Mouse (Mus musculus) stomach, embryonic 15.5 days (tissue): Measurements from ENCODE around the gene Gm28036. TPM values are rescaled to one million over a fixed set of nuclear protein-coding genes. Genes with fewer than 3 reads are reported as not detected.
A peak's percentile ranks its signal among the peaks of the same experiment; 100 is the strongest.

Source experiments
- ATAC-seq: fragments of 200-750 bp; cut with Nextera tagmentation; 2 replicates; pipeline ENCODE4 v1.8.0; 2017; ENCODE audit warnings: low read depth, moderate number of reproducible peaks, moderate TSS enrichment; ENCODE audit not compliant: insufficient read depth, low FRiP score
- H3K27ac ChIP-seq: fragments of 300-500 bp; sonication (generic); 2 replicates; pipeline ENCODE4 v1.5.1; 2015; ENCODE audit warnings: mild to moderate bottlenecking, inconsistent platforms
- H3K27me3 ChIP-seq: fragments of 300-500 bp; sonication (generic); replicated peaks from 2 replicates; pipeline ENCODE4 v1.6.1; 2015; ENCODE audit warnings: inconsistent platforms
- H3K36me3 ChIP-seq: fragments of 300-500 bp; sonication (generic); 2 replicates; pipeline ENCODE4 v1.6.1; 2015; ENCODE audit warnings: inconsistent platforms
- H3K4me1 ChIP-seq: fragments of 300-500 bp; sonication (generic); 2 replicates; pipeline ENCODE4 v1.6.1; 2015; ENCODE audit warnings: inconsistent platforms
- H3K4me2 ChIP-seq: fragments of 300-500 bp; sonication (generic); 2 replicates; pipeline ENCODE4 v1.6.1; 2015; ENCODE audit warnings: mild to moderate bottlenecking, inconsistent platforms
- H3K4me3 ChIP-seq: fragments of 300-500 bp; sonication (generic); replicated peaks from 2 replicates; pipeline ENCODE4 v1.5.1; 2015; ENCODE audit warnings: inconsistent platforms
- H3K9ac ChIP-seq: fragments of 300-500 bp; sonication (generic); 2 replicates; pipeline ENCODE4 v1.6.1; 2015; ENCODE audit warnings: inconsistent platforms
- H3K9me3 ChIP-seq: fragments of 300-500 bp; sonication (generic); 2 replicates; pipeline ENCODE4 v1.6.1; 2016; ENCODE audit warnings: inconsistent platforms
- WGBS: fragments of 180-500 bp; shearing (Covaris S2); methylation state at CpG from one replicate; pipeline ENCODE4 v1.1.7; 2015; 5-methylcytosine and 5-hydroxymethylcytosine counted together
- polyA plus RNA-seq: library from polyadenylated mRNA; unstranded; fragments of >200 nt; fragmentation: Nextera tagmentation; extraction: Ambion mirVana; gene quantifications from 2 replicates; pipeline ENCODE4 v1.2.1, GENCODE M21; 2015

Gm28036 gene
- polyA plus RNA-seq, 1 experiment from 2014 or later, result 12.9 TPM

- no peak overlapping the region for H3K9ac ChIP-seq
- H3K36me3 ChIP-seq, result peaks cover 47% of the 10 kb centered on the region
- H3K4me2 ChIP-seq, result no peak overlapping the region
- no peaks in the 10 kb centered on the region for H3K9me3 ChIP-seq
- H3K27me3 ChIP-seq, result no peaks in the 10 kb centered on the region
- H3K4me1 ChIP-seq, result no peaks in the 10 kb centered on the region
- no peak overlapping the region for H3K4me3 ChIP-seq
- WGBS, result 80% methylated on average over 8 of the region's 8 CpGs
- H3K27ac ChIP-seq, result no peak overlapping the region
- ATAC-seq, result no peak
Observed at GRCm38 (mm10) chr2:156079183-156079560, 47.7 kb downstream of the Gm28036 start.

- no peak for ATAC-seq
- H3K9me3 ChIP-seq, result no peaks in the 10 kb centered on the region
- WGBS, result 87% methylated on average over 16 of the region's 16 CpGs
- no peaks in the 10 kb centered on the region for H3K27me3 ChIP-seq
- no peak overlapping the region for H3K4me3 ChIP-seq
- peaks cover 52% of the 10 kb centered on the region for H3K36me3 ChIP-seq
- H3K4me2 ChIP-seq, result no peak overlapping the region
- no peak overlapping the region for H3K27ac ChIP-seq
- no peaks in the 10 kb centered on the region for H3K4me1 ChIP-seq
- no peak overlapping the region for H3K9ac ChIP-seq
Observed at GRCm38 (mm10) chr2:156078421-156079182, 48.3 kb downstream of the Gm28036 start.

GRCm38 (mm10) chr2:156077461-156077860 lies 49.4 kb downstream of the Gm28036 start:
- Histone ChIP-seq H3K4me1 (no peaks in the 10 kb centered on the region), H3K4me2 (no peak overlapping the region), H3K9ac (no peak overlapping the region), H3K36me3 (peaks cover 62% of the 10 kb centered on the region), H3K27ac (no peak overlapping the region), H3K27me3 (no peaks in the 10 kb centered on the region), H3K4me3 (no peak overlapping the region), H3K9me3 (no peaks in the 10 kb centered on the region)
- WGBS, result 86% methylated on average over 7 of the region's 7 CpGs
- no peak for ATAC-seq

GRCm38 (mm10) chr2:156073725-156074124 lies 53.2 kb downstream of the Gm28036 start:
- no peaks in the 10 kb centered on the region for H3K4me1 ChIP-seq
- H3K27me3 ChIP-seq, result no peaks in the 10 kb centered on the region
- no peak for ATAC-seq
- no peaks in the 10 kb centered on the region for H3K9me3 ChIP-seq
- no peak overlapping the region for H3K27ac ChIP-seq
- 82% methylated on average over 15 of the region's 15 CpGs for WGBS
- H3K4me3 ChIP-seq, result no peak overlapping the region
- H3K36me3 ChIP-seq, result peaks cover 75% of the 10 kb centered on the region
- H3K4me2 ChIP-seq, result no peak overlapping the region
- H3K9ac ChIP-seq, result no peak overlapping the region

GRCm38 (mm10) chr2:156071236-156071635 lies 55.7 kb downstream of the Gm28036 start:
- Histone ChIP-seq H3K4me2 (no peak overlapping the region), H3K4me1 (peaks cover 1% of the 10 kb centered on the region; the same call in 1 of the 2 replicates), H3K9me3 (no peaks in the 10 kb centered on the region), H3K27me3 (no peaks in the 10 kb centered on the region), H3K27ac (no peak overlapping the region), H3K9ac (no peak overlapping the region), H3K4me3 (no peak overlapping the region), H3K36me3 (peaks cover 51% of the 10 kb centered on the region)
- WGBS, result 93% methylated on average over 10 of the region's 10 CpGs
- no peak for ATAC-seq

- H3K9ac ChIP-seq, result no peak overlapping the region
- no peaks in the 10 kb centered on the region for H3K9me3 ChIP-seq
- no peaks in the 10 kb centered on the region for H3K27me3 ChIP-seq
- H3K4me1 ChIP-seq, result peaks cover 7% of the 10 kb centered on the region; the same call in 1 of the 2 replicates
- WGBS, result 91% methylated on average over 10 of the region's 10 CpGs
- peaks cover 19% of the 10 kb centered on the region for H3K36me3 ChIP-seq
- H3K4me3 ChIP-seq, result no peak overlapping the region
- no peak overlapping the region for H3K27ac ChIP-seq
- no peak overlapping the region for H3K4me2 ChIP-seq
- ATAC-seq, result no peak
Observed at GRCm38 (mm10) chr2:156067916-156068315, 59.0 kb downstream of the Gm28036 start.

- Histone ChIP-seq H3K27me3 (no peaks in the 10 kb centered on the region), H3K9me3 (no peaks in the 10 kb centered on the region), H3K9ac (no peak overlapping the region), H3K4me3 (peak overlapping the region; percentile 72), H3K36me3 (peaks cover 11% of the 10 kb centered on the region; the same call in 1 of the 2 replicates), H3K4me1 (peaks cover 7% of the 10 kb centered on the region; the same call in 1 of the 2 replicates), H3K4me2 (peak overlapping the region; percentile 96), H3K27ac (no peak overlapping the region)
- 30% methylated on average over 10 of the region's 10 CpGs for WGBS
- ATAC-seq, result no peak
Observed at GRCm38 (mm10) chr2:156066126-156066525, 60.8 kb downstream of the Gm28036 start.

- no peaks in the 10 kb centered on the region for H3K9me3 ChIP-seq
- peak within 1 kb of the TSS; percentile 96 for H3K4me2 ChIP-seq
- WGBS, result under 1% methylated on average over 81 of the region's 81 CpGs
- H3K9ac ChIP-seq, result peak within 1 kb of the TSS; percentile 51
- H3K27me3 ChIP-seq, result no peaks in the 10 kb centered on the region
- H3K36me3 ChIP-seq, result peaks cover 10% of the 10 kb centered on the region; the same call in 1 of the 2 replicates
- peak within 1 kb of the TSS; percentile 72; the same call in 1 of the 2 replicates for H3K27ac ChIP-seq
- H3K4me3 ChIP-seq, result peak within 1 kb of the TSS; percentile 72
- peaks cover 7% of the 10 kb centered on the region; the same call in 1 of the 2 replicates for H3K4me1 ChIP-seq
- ATAC-seq, result peak; percentile 79
Observed at GRCm38 (mm10) chr2:156065099-156066041, 61.5 kb downstream of the Gm28036 start, which contains the start of gene Spag4. TSS of gene Spag4 (plus strand) at chr2:156065175.

GRCm38 (mm10) chr2:156052816-156053215 lies 74.1 kb downstream of the Gm28036 start, which contains the start of gene Fer1l4:
TSS of gene Fer1l4 (minus strand) at chr2:156052947.
- Histone ChIP-seq H3K9me3 (no peaks in the 10 kb centered on the region), H3K27ac (no peak within 1 kb of the TSS), H3K4me1 (peaks cover 3% of the 10 kb centered on the region; the same call in 1 of the 2 replicates), H3K4me2 (no peak within 1 kb of the TSS), H3K27me3 (no peaks in the 10 kb centered on the region), H3K9ac (no peak within 1 kb of the TSS), H3K4me3 (no peak within 1 kb of the TSS), H3K36me3 (no peaks in the 10 kb centered on the region)
- 0 out of 2 replicates have a peak, but pooled peaks have one; percentile 39 for ATAC-seq
- WGBS, result 70% methylated on average over 9 of the region's 9 CpGs

GRCm38 (mm10) chr2:156047929-156048328 lies 79.0 kb downstream of the Gm28036 start:
- no peak overlapping the region for H3K9ac ChIP-seq
- H3K27ac ChIP-seq, result no peak overlapping the region
- no peaks in the 10 kb centered on the region for H3K27me3 ChIP-seq
- 9% methylated on average over 19 of the region's 19 CpGs for WGBS
- H3K4me3 ChIP-seq, result no peak overlapping the region
- H3K36me3 ChIP-seq, result no peaks in the 10 kb centered on the region
- ATAC-seq, result no peak
- H3K4me2 ChIP-seq, result peak overlapping the region; percentile 35
- no peaks in the 10 kb centered on the region for H3K9me3 ChIP-seq
- H3K4me1 ChIP-seq, result peaks cover 3% of the 10 kb centered on the region; the same call in 1 of the 2 replicates

- no peak overlapping the region for H3K9ac ChIP-seq
- no peak overlapping the region for H3K4me3 ChIP-seq
- H3K36me3 ChIP-seq, result no peaks in the 10 kb centered on the region
- H3K27ac ChIP-seq, result no peak overlapping the region
- 82% methylated on average over 8 of the region's 8 CpGs for WGBS
- no peak for ATAC-seq
- H3K4me2 ChIP-seq, result no peak overlapping the region
- no peaks in the 10 kb centered on the region for H3K9me3 ChIP-seq
- H3K4me1 ChIP-seq, result no peaks in the 10 kb centered on the region; the same call in 1 of the 2 replicates
- no peaks in the 10 kb centered on the region for H3K27me3 ChIP-seq
Observed at GRCm38 (mm10) chr2:156042903-156043302, 84.0 kb downstream of the Gm28036 start.
